Mouse (Mus musculus) megakaryocyte, embryonic 14.5 days (primary cell): ENCODE results near the gene Crebbp.

ENCODE experiments used
- FLI1 ChIP-seq: IDR thresholded peaks from 2 replicates; pipeline ENCODE4 v1.6.1; 2012; ENCODE audit warnings: low read length, inconsistent platforms, mixed read lengths
- GATA1 ChIP-seq: IDR thresholded peaks from 3 replicates; pipeline ENCODE4 v1.6.1; 2012; ENCODE audit warnings: mixed read lengths, low read length, inconsistent platforms, borderline replicate concordance

DNA sequence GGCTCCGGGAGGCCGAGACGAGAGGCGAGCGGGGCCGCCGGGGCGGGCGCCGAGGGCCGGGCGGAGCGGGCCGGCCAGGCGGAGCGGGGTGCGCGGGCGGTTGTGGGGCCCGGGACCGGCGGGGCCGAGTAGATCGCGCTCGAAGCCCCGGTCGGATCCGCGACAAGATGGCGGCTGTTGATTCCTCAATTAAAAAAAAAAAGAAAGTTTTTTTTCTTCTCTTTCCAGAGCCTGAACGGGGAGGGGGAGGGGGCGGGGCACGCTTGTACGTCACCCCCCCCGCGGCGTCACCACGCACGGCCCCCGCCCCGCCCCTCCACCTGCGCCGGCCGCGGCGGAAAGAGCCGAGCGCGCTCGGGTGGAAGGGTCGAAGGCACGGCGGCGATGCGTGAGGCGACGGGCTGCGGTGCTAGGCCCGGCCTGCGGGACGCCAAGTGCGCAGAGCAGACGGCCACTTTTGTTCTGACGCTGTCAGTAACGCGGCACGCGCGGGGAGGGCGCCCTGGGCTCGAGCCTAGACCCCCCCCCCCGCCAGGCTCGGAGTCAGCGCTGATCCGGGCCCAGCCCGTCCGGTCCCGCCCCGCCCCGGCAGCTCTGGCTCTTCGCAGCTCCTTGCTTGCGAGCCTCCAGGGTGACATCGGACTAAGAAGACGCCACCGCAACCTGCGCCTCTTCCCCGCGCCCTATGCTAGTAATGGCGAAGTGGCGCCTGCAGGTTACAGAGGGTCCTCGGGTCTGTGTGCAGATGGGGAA, at the start of gene Crebbp:
- TF ChIP-seq FLI1 (no peak), GATA1 (no peak)
